Mouse (Mus musculus): Measurements from ENCODE around the gene Calcoco2.

Gene Calcoco2

DNA sequence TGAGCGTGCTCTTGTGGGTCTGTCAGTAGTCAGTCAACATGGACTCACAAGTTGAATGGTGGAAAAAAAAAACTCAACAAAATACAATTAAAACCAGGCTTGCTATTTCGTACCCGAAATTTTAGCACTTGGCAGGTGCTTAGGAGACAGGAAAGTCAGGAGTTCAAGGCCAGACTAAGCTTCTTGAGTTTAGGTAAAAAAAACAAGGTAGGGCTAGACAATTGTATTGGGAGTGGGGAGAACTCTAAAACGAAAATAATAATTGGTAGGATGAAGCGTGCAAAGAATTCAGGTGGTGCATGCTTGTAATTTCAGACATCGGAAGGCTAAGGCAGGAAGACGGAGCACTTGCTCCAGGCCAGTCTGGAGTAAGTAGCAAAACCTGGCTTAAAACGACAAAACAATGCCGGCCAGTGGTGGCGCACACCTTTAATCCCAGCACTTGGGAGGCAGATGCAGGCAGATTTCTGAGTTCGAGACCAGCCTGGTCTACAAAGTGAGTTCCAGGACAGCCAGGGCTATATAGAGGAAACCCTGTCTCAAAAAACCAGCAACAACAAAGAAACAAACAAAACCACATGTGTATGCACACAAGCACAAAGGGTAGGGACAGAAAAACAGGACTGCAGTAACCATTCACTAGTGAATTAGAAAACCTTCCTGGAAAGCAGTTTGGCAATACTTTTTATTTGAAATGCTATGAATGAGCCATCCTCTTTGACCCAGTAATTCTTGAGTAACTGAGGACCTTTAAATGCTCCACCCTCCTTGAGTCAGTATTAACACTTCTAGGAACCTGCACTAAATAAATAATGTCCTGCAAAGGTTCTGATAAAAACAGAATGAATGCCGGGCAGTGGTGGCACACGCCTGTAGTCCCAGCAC is 35.3 kb downstream of the Calcoco2 start:
- DNase-seq (ENCODE audit: low spot score), result no peak

DNA sequence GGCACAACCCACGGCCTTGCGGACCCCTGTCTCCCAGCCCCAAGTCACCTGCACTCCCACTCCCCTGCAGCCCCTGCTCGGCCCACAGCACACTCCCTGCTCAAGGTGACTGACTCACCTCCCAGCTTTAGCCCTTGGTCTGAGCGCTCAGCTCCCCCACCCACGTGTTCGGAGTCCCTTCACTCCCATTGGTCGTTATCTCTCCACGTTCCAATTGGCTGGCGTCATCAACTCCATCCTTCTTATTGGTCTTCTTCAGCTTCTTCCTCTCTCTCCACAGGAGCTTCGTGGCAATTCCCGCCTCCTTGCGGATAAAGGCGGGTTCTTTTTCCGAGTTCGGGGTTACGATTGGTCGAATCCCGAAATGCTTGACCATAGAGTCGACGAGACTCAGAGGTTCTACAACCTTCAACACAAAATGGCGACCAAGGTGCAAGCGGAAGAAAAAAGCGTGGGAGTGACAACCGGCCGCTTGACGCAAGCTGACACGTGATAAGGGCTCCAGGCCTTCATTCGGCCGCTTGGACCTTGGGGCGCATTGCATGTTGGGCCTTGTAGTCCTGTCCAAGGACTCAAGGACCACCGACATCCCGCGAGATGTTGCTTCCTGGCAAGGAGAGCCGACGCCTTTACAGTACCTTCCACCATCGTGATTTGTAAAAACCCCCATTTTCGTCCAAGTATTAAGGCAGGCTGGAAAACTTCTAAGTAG is 36.1 kb downstream of the Calcoco2 start, which contains the start of gene Atp5g1:
Gene Atp5g1, minus strand, starts transcription at position 162 of the 712 bp plus-strand sequence.
- peak; percentile 93 for DNase-seq (ENCODE audit: low spot score)

DNA sequence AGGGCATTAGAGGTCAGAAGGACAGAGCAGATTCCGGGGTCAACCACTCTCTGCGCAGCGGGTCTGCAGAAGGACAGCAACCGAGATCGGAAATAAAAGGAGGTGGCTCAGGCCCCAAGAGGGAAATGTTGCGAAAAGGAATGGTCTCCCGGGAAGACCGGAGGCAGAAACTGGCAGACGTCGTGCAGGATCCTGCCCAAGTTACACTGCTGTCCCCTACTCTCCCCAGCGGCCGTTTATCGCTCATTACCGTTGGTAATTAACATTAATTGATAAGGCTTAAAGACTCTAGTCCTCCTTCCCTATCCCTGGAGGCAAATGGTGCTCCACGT is 36.6 kb downstream of the Calcoco2 start:
- peak; percentile 49 for DNase-seq (ENCODE audit: low spot score)

DNA sequence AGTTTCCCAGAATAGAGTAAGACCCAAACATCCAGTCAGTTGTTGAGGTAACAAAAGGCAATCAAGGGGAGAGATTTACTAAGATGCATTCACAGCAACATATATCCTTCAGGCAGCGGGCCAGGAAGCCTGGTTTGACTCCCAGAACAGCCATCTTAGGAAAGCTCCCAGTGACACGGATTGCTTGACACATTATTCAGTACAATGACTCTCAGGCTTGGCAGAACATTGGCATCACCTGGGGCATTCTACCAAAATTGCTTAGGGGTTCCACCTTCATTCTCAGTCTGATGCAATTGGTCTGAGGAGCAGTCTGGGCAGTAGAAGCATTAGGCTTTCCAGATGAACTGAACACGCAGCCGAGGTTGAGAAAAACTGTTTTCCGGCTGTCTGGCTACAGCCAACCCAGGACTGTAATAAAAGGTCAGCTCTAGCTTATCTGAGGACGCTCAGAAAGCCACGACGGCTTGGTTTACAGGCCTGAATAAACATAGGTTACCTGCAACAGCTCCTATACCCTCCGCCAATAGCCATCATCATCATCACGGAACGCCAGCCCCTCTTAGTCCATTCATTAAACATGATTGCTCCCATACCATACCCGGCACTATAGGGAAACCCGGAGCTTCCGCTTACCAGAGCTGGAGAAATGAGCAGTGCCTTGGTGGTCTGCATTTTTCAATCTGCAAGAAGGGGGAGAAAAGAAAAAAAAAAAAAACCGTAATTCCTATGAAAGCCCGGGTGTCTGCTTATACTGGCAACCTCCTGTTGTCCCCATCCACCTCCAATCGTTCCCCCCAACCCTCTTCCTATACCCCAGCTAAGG is 37.2 kb downstream of the Calcoco2 start:
- no peak for DNase-seq (ENCODE audit: low spot score)

DNA sequence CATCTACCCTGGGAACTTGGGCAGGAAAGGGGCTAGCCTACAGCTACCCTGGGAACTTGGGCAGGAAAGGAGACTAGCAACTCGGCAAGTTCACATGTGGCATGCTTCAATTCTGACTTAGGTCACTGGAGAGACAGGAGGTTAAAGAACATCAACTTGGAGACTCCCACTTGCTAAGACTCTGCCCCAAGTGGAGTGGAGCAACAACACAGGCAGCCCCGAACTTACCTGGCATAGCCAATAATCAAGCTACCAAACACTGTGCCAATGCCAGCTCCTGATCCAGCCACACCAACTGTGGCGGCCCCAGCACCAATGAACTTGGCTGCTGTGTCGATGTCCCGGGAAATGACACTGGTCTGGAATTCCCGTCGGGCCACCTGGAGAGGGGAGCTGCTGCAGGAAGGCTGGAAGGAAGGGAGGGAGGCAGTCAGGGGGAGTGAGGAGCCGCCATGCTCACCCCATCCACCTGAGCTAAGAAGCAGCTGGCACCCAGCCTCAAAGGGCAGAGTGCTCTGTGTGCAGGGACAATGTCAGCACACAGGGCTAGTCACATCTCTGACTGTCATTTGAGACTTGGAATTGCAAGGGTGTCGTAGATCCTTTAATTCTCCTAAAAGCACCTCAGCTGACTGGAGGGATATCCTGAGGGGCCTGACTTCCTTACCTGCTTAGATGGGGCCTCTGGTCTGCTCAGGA is 38.3 kb downstream of the Calcoco2 start:
- no peak for DNase-seq (ENCODE audit: low spot score)

DNA sequence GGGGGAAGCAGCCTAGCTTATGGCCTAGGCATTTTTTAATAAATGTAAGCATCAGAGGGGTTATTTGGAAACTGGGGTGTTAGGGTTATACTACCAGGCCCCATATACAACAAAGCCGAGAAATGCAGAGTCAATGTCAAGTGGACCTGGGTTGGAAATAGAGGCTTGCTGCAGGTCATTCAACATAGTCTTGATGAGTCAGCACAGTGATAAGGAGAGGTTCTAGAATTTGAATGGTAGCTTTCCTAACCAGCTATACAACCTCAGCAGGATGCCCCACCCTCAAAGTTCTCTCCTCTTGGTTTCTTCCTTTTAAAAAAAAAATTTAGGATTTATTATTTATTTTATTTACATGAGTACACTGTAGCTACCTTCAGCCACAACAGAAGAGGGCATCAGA is 40.8 kb downstream of the Calcoco2 start:
- no peak for DNase-seq (ENCODE audit: low spot score)

DNA sequence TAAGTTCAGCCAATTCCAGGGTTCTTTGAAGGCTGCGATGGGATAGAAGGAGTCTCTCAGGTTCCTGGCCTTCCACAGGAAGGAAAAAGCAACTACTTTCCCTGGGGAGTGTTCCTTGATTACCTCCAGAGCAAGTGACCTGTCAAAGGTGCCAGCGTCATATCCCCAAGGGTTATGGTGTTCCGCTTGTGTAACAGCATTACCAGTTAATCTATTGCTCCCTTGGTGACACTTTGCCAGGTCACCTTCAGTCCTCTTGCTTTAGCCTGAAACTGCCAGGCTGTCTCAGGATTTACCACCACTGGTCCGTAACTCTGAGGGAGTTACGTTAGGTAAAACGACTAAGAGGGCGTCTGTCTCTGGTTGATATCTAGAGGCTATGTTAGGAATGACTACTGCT is 41.4 kb downstream of the Calcoco2 start:
- DNase-seq (ENCODE audit: low spot score), result no peak

DNA sequence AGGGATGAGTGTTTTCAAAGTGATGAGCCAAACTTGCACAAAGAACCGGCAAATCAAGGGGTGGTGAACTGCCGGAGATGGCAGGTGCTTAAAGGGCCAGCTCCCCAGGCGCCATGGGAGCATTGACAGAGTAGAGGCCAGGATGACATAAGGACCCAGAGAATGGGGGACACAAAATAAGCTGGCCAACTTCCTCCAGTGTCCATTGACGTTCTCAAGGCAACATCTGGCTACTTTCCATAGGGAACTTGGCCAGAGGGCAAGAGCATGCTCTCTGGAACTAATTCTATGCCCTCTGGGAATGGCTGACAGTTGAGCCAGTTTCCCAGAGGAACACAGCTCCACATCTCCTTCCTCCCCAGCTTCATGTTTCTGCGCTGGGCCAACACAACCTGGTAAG is 43.5 kb downstream of the Calcoco2 start:
- DNase-seq (ENCODE audit: low spot score), result no peak

DNA sequence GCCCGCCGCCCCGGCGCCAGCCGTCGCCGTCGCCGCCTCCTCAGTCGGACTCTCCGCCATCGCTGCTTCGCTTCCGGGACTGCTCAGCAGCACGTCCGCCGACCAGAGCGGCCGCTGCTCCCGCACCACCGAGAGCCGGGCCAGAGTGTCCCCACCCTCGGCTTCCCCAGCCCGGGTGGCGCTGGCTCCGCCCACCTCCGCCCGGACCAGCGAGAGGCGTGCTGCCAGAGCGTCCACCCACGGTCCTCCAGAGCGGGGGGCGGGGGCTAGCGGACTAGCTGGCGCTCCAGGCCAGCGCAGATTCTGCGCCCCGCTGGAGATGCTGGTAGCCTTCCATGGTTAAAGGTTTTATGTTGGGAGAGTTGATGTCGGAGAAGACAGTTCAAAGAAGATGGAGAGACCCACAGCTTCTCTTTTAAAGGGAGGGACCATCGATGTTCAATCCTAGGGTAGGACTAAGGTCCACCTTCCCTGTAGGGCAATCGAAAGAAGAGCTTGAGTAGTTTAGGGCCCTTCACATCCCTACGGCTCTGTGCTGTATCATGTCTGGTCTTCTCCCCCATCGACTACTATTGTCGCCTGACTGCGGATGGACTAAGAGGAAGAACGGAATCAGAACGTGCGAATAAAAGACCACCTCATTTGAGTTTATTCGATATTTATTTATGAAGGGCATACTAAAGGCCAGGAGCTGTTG is 46.4 kb downstream of the Calcoco2 start, which contains the start of gene Ube2z:
Gene Ube2z, minus strand, starts transcription at position 174 of the 697 bp plus-strand sequence.
- DNase-seq (ENCODE audit: low spot score), result peak; percentile 99

DNA sequence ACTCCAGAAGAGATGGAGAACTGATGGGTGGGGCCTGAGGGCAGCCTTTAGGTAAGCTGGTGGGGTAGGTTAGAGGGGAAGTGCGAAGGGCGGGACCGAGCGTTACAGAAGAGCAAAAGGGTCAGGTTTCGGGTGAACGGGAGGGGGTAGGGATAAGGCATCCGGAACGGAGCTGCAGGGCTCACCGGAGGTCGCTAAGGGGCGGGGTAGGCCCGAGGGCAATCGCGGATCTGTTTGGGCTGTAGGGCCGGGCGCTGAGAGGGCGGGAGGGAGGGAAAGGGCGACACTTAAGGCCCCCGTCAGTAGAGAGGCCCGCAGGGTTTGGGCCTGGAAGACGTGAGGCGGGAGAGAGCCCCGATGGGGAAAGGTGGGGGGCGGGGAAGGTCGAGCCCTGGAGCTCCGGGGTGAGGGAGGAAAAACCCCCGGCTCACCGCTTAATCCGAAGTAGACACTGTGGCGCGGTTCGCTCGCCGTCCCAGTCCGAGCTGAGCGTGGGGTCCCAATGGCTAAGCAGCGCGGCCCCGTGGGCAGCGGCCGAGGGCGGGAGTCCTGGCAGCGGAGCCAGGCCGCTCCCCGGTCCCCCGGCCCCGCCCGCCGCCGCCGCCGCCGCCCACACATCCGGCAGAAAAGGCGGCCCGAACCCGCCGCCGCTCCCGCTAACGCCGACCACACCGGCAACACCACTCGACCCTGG is 47.1 kb downstream of the Calcoco2 start:
- peak; percentile 78 for DNase-seq (ENCODE audit: low spot score)

DNA sequence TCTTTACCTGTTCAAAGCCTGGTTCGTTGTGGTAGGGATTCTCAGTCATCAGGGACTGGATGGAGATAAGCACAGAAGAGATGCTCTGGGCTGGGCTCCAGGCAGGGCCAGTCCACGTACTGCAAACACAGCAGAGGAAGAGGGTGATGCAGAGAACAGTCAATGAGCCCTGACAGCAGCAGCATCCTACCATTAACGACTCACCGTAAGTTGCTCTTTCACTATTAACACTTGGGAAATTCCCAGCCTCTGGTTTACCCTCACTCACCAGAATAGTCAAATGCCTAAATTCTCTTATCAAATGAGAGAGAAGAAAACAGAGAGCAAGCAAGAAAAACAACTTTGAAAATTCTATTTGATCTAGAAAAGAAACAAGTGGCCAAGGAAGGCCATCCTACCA is 53.5 kb downstream of the Calcoco2 start:
- DNase-seq (ENCODE audit: low spot score), result no peak

DNA sequence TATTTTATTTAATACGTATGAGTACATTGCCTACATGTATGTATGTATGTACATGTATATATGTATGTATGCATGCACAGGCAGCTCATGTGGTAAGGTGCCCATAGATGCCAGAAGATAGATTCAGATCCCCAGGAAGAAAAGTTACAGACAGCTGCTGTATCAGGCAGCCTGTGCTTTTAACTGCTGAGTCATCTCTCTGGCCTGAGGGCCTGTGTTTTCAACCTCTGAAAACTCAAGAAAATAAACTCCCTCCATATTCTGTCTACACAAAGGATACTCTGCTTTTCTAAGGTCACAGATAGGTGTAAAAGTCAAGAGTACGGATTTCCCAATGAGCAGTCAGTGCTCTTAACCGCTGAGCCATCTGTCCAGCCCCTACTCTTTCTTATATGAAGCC is 60.9 kb downstream of the Calcoco2 start:
- no peak for DNase-seq (ENCODE audit: low spot score)

DNA sequence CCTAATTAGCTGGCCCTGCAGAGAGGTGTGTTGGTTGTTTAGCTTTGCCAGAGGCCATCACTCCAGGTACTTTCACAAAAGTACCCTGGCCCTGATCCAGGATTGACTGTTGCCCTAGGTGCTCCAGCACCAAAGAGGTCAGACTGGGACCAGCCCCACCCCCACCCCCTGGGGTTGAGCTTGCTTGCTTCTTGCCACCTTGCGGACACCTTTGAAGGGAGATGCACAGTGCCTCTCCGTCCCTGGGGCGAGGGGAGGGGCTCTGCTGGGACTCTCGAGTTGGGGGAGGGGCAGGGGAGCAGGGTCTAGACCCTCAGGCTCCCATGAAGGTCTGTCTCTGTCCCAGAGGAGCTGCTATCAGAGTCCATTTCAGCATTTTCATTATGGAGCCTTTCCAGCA is 61.8 kb downstream of the Calcoco2 start:
- DNase-seq (ENCODE audit: low spot score), result peak; percentile 51
